Mouse (Mus musculus) heart, adult 8-10 months (tissue): ENCODE data around the gene Ankrd54. TPM values are rescaled to one million over a fixed set of nuclear protein-coding genes. Genes with fewer than 3 reads are reported as not detected.
"Not testable (repeated sequence)": the region's sequence is repeated elsewhere in the genome, so short reads cannot be mapped to it uniquely, and the experiment has no call there.

Source experiments
- DNase-seq: peaks from one replicate; pipeline ENCODE4 v3.0.0; 2022; ENCODE audit warnings: low spot score
- total RNA-seq, 4 experiments: library from RNA; stranded (reverse); gene quantifications; 2 replicates each; pipeline ENCODE4 v1.2.4; 2022

The Ankrd54 gene
- total RNA-seq, 4 experiments from 2014 or later: 6.3 to 8.0 (median 7.6) TPM

DNA sequence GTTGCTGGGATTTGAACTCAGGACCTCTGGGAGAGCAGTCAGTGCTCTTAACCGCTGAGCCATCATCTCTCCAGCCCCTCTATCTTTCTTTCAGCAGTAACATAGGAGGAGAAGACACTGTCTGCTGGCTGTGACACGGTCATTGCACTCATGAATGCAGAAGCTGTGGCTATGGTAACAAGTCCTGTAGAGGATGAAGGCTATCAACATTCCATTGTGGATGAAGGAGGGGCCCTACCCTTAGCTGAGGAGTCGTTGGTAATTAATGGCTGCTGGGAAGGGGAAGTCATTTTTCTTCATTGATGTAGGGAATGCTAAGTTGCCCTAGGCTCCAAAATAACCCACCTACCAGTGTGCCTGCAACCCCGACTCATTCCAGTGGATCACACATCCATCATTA, 44.5 kb downstream of the Ankrd54 start:
- DNase-seq: no peak

- DNase-seq: no peak
These were observed 49.3 kb downstream of the Ankrd54 start for GRCm38 (mm10) chr15:79013382-79013781.

DNA sequence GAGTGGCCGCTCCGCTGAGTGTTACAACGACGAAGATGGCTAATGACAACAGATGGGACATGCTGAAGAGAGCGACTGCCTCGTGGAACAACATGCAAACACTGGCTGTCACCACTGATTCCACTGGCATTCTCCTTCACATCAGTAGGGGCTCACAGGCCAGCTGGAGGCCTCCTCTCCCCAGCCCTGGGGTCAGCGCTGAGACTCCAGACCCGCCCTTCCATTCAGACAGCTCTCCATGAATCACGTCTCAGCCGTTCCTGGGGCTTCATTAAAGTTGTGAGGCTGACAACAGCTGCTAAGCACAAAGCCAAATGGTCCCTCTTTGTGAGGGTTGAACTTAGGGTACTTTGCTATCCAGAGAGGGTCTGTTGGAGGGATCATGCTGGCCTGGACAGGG, 51.1 kb downstream of the Ankrd54 start:
- no peak for DNase-seq

- DNase-seq: no peak
These were observed 53.0 kb downstream of the Ankrd54 start for GRCm38 (mm10) chr15:79009734-79010133.

DNA sequence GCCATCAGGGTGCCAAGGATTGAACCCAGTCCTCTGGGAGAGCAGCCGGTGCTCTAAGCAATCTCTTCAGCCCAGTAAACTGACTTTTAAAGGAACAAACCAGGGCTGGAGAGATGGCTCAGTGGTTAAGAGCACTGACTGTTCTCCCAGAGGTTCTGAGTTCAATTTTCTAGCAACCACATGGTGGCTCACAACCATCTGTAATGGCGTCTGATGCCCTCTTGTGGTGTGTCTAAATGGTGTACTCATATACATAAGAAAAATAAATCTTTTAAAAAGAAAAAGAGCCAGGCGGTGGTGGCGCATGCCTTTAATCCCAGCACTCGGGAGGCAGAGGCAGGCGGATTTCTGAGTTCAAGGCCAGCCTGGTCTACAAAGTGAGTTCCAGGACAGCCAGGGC, 54.9 kb downstream of the Ankrd54 start:
- DNase-seq: not testable (repeated sequence)

DNA sequence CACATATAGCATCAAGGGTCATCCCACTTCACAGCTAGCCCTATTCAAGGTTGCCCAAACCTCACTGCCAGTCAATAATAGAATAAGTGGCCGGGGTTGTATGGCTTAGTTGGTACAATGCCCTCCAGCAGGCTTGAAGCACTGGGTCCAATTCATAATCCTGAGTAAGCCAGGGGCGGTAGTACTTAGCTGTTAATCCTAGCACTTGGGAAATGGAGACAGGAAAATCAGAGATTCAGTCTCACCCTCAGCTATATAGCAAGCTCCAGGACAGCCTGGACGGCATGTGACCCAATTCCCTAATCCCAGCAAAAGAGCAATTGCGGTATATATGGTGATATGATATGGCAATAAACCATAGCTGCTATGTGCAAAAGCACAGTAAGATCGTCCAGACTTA, 55.6 kb downstream of the Ankrd54 start:
- DNase-seq: no peak

DNA sequence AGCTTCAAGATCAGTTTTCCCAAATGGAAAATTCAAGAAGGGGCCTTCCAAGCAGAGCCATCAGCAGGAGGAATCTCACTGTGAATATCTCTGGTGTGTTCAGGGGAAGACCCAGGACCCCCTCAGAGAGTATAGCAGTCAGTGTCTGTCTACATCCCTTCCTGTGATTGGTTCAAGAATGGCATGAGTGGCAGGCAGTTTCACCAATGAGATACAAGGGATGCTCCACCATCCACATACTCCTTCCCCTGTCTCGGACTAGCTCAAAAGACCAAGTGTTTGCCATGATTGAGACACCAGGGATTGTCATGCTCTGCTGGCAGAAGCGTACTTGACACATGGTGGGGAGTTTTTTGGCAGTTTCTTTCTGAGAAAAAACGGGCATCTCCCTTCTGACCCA, 56.1 kb downstream of the Ankrd54 start:
- no peak for DNase-seq

GRCm38 (mm10) chr15:79005581-79005980, 57.1 kb downstream of the Ankrd54 start:
- DNase-seq: no peak

Other genes starting within 250 kb of the Ankrd54 start
- gene Cdc42ep1, start 220.3 kb downstream of the Ankrd54 start, total RNA-seq: 10 to 100 TPM; 30.5 to 40.3 (median 39.1) TPM
- under 1 TPM in 1 of 4 experiments, not detected in 3; 0.65 TPM for gene Lgals2, start 207.4 kb downstream of the Ankrd54 start, total RNA-seq
- 10 to 100 TPM; 44.8 to 49.1 (median 46.3) TPM for gene Gga1, start 185.7 kb downstream of the Ankrd54 start, total RNA-seq
- gene Gm49510, start 163.2 kb downstream of the Ankrd54 start, total RNA-seq: not detected
- gene Sh3bp1, start 163.1 kb downstream of the Ankrd54 start, total RNA-seq: 1 to 10 TPM; 2.6 to 6.3 (median 4.1) TPM
- gene Pdxp, start 149.0 kb downstream of the Ankrd54 start, total RNA-seq: 1 to 10 TPM in 2 of 4 experiments, under 1 TPM in 2; 0.69 to 1.0 (median 0.88) TPM
- gene Lgals1, start 136.2 kb downstream of the Ankrd54 start, total RNA-seq: 100 to 1,000 TPM; 175 to 339 (median 222) TPM
- gene Nol12, start 128.0 kb downstream of the Ankrd54 start, total RNA-seq: 10 to 100 TPM; 14.7 to 17.9 (median 17.1) TPM
- gene Triobp, start 115.2 kb downstream of the Ankrd54 start, total RNA-seq: 10 to 100 TPM; 30.2 to 31.3 (median 31.0) TPM
- 10 to 100 TPM; 64.1 to 92.7 (median 77.5) TPM for gene H1f0, start 34.4 kb downstream of the Ankrd54 start, total RNA-seq
- gene Galr3, start 21.0 kb downstream of the Ankrd54 start, total RNA-seq: not detected
- 10 to 100 TPM; 70.2 to 76.0 (median 74.9) TPM for gene Eif3l, start 12.3 kb upstream of the Ankrd54 start, total RNA-seq
- 10 to 100 TPM; 41.2 to 42.2 (median 41.5) TPM for gene Micall1, start 46.0 kb upstream of the Ankrd54 start, total RNA-seq
- gene Polr2f, start 78.1 kb upstream of the Ankrd54 start, total RNA-seq: 100 to 1,000 TPM; 124 to 149 (median 135) TPM
- 1 to 10 TPM; 1.6 to 2.7 (median 2.4) TPM for gene 1700088E04Rik, start 78.4 kb upstream of the Ankrd54 start, total RNA-seq
- 1 to 10 TPM in 2 of 4 experiments, under 1 TPM in 2; 0.55 to 1.7 (median 0.94) TPM for gene Sox10, start 102.3 kb upstream of the Ankrd54 start, total RNA-seq
- 10 to 100 TPM; 23.5 to 29.8 (median 27.3) TPM for gene Pick1, start 166.3 kb upstream of the Ankrd54 start, total RNA-seq
- gene Gm49486, start 166.5 kb upstream of the Ankrd54 start, total RNA-seq: 1 to 10 TPM in 3 of 4 experiments, under 1 TPM in 1; 0.63 to 1.5 (median 1.1) TPM
- gene Slc16a8, start 191.9 kb upstream of the Ankrd54 start, total RNA-seq: under 1 TPM; 0.46 to 0.78 (median 0.59) TPM
- gene Baiap2l2, start 222.6 kb upstream of the Ankrd54 start, total RNA-seq: 1 to 10 TPM in 1 of 4 experiments, under 1 TPM in 1, not detected in 2; 0.54 to 1.3 TPM